Mouse (Mus musculus) heart, postnatal 0 days (tissue): Measurements from ENCODE around the gene Clec3b.

ENCODE experiments used
- CTCF ChIP-seq: IDR thresholded peaks from 2 replicates; pipeline ENCODE4 v1.5.1; 2016; ENCODE audit warnings: antibody characterized with exemption, control low read depth, low read depth
- EP300 ChIP-seq: IDR thresholded peaks from 2 replicates; pipeline ENCODE4 v1.6.1; 2016; ENCODE audit warnings: antibody characterized with exemption, low read depth

GRCm38 (mm10) chr9:123109188-123109587 is 41.6 kb upstream of the Clec3b start:
- TF ChIP-seq EP300 (no peak), CTCF (no peak)
